Mouse (Mus musculus): ENCODE measurements around the gene Ms4a4b.

DNA sequence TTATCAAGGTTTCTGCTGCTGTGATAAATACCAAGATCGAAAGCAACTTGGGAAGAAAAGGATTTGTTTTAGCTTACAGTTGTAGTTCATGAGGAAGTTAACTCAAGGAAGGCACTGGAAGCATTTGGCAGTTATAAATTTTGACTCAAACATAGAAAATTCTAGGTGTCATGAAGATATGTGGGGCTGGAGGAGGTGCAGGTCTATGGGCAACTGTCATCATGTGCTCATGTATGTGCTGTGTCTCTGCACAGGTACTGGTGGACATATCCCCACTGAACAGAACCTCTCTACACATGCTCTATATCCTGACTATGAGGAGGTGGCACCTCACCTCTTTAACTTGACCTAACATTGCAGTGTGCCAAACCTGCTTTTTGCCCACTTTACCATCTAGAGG is 43.2 kb downstream of the Ms4a4b start:
- no peak for TF ChIP-seq EP300 (IDR thresholded peaks at IDR 0.05; ENCODE audit: low read depth)
- TF ChIP-seq CTCF (IDR thresholded peaks at IDR 0.05; ENCODE audit: low read depth), result no peak
